Mouse (Mus musculus) kidney, adult 2 months (tissue): Measurements from ENCODE around the gene Gria3. TPM values are rescaled to one million over a fixed set of nuclear protein-coding genes. Genes with fewer than 3 reads are reported as not detected.
A peak's percentile ranks its signal among the peaks of the same experiment; 100 is the strongest.

Source experiments
- DNase-seq: peaks from one replicate; pipeline ENCODE4 v3.0.0; 2021
- H3K27ac ChIP-seq: fragments of 200-500 bp; 2 replicates; pipeline ENCODE4 v1.5.1; 2012; ENCODE audit warnings: low read depth, low read length, control low read depth, inconsistent platforms; ENCODE audit not compliant: insufficient read depth
- H3K27me3 ChIP-seq: fragments of 200-500 bp; replicated peaks from 2 replicates; pipeline ENCODE4 v1.6.1; 2012; ENCODE audit warnings: mild to moderate bottlenecking, moderate library complexity, low read length, inconsistent platforms; ENCODE audit not compliant: control insufficient read depth, insufficient read depth
- H3K36me3 ChIP-seq: fragments of 200-500 bp; 2 replicates; pipeline ENCODE4 v1.6.1; 2012; ENCODE audit warnings: mild to moderate bottlenecking, moderate library complexity, low read length, inconsistent platforms; ENCODE audit not compliant: control insufficient read depth, insufficient read depth
- H3K4me1 ChIP-seq: fragments of 200-500 bp; 2 replicates; pipeline ENCODE4 v1.6.1; 2011; ENCODE audit warnings: low read length; ENCODE audit not compliant: control insufficient read depth, insufficient read depth
- H3K4me3 ChIP-seq: fragments of 200-500 bp; 2 replicates; pipeline ENCODE4 v1.5.1; 2011; ENCODE audit warnings: mild to moderate bottlenecking, low read depth, low read length, control low read depth; ENCODE audit not compliant: insufficient read depth
- CTCF ChIP-seq: fragments of 200-500 bp; conservative IDR thresholded peaks from 2 replicates; pipeline ENCODE4 v1.5.1; 2011; ENCODE audit warnings: low read depth, mild to moderate bottlenecking, control low read depth, low read length, moderate library complexity, mixed read lengths; ENCODE audit not compliant: insufficient read depth, insufficient read length
- POLR2A ChIP-seq: fragments of 200-500 bp; IDR thresholded peaks from one replicate; pipeline ENCODE4 v1.6.1; 2011; ENCODE audit warnings: low read depth, low read length, control low read depth
- WGBS: fragments of 180-500 bp; shearing (Covaris S2); methylation state at CpG from one replicate; pipeline ENCODE4 v1.1.7; 2018; 5-methylcytosine and 5-hydroxymethylcytosine counted together
- polyA plus RNA-seq: library from polyadenylated mRNA; depleted of rRNA; stranded (reverse); fragments of >200 nt; gene quantifications from 2 replicates; pipeline ENCODE4 v1.2.3, GENCODE M21; 2012

The Gria3 gene
- polyA plus RNA-seq, 1 experiment = 4.3 TPM

- no peak for DNase-seq
- WGBS = 75% methylated on average over 4 of the region's 4 CpGs
- TF ChIP-seq POLR2A (no peak), CTCF (no peak)
- Histone ChIP-seq H3K4me3 (no peak overlapping the region), H3K27ac (no peak overlapping the region), H3K36me3 (no peaks in the 10 kb centered on the region), H3K4me1 (no peaks in the 10 kb centered on the region), H3K27me3 (no peaks in the 10 kb centered on the region)
Observed at GRCm38 (mm10) chrX:41496528-41496927, 95.9 kb downstream of the Gria3 start.

- Histone ChIP-seq H3K4me1 (no peaks in the 10 kb centered on the region), H3K36me3 (no peaks in the 10 kb centered on the region), H3K27ac (no peak overlapping the region), H3K4me3 (no peak overlapping the region), H3K27me3 (no peaks in the 10 kb centered on the region)
- 82% methylated on average over 3 of the region's 3 CpGs for WGBS
- TF ChIP-seq CTCF = no peak
- no peak for DNase-seq
Observed at GRCm38 (mm10) chrX:41505371-41505770, 104.7 kb downstream of the Gria3 start.

GRCm38 (mm10) chrX:41507959-41508358 lies 107.3 kb downstream of the Gria3 start:
- no peaks in the 10 kb centered on the region for H3K4me1 ChIP-seq
- H3K36me3 ChIP-seq = no peaks in the 10 kb centered on the region
- TF ChIP-seq CTCF (no peak), POLR2A (no peak)
- WGBS = 81% methylated on average over 1 of the region's 1 CpGs
- H3K4me3 ChIP-seq = no peak overlapping the region
- no peak overlapping the region for H3K27ac ChIP-seq
- H3K27me3 ChIP-seq = no peaks in the 10 kb centered on the region
- DNase-seq = no peak

GRCm38 (mm10) chrX:41514982-41515381 lies 114.3 kb downstream of the Gria3 start:
- Histone ChIP-seq H3K36me3 (no peaks in the 10 kb centered on the region), H3K27ac (no peak overlapping the region), H3K4me1 (no peaks in the 10 kb centered on the region), H3K27me3 (no peaks in the 10 kb centered on the region), H3K4me3 (no peak overlapping the region)
- TF ChIP-seq CTCF (no peak), POLR2A (no peak)
- WGBS = 47% methylated on average over 3 of the region's 3 CpGs
- no peak for DNase-seq

GRCm38 (mm10) chrX:41532511-41532910 lies 131.9 kb downstream of the Gria3 start:
- 76% methylated on average over 2 of the region's 2 CpGs for WGBS
- no peak for DNase-seq
- no peaks in the 10 kb centered on the region for H3K4me1 ChIP-seq

GRCm38 (mm10) chrX:41535886-41536285 lies 135.2 kb downstream of the Gria3 start:
- no peaks in the 10 kb centered on the region for H3K27me3 ChIP-seq
- no peak overlapping the region for H3K27ac ChIP-seq
- no peak for DNase-seq
- H3K36me3 ChIP-seq = no peaks in the 10 kb centered on the region
- TF ChIP-seq CTCF (no peak), POLR2A (no peak)
- H3K4me3 ChIP-seq = no peak overlapping the region
- WGBS = 86% methylated on average over 2 of the region's 2 CpGs
- no peaks in the 10 kb centered on the region for H3K4me1 ChIP-seq

More at GRCm38 (mm10) chrX:41532511-41532910, 131.9 kb downstream of the Gria3 start:
- TF ChIP-seq POLR2A (no peak), CTCF (no peak)
- Histone ChIP-seq H3K27me3 (no peaks in the 10 kb centered on the region), H3K4me3 (no peak overlapping the region), H3K27ac (no peak overlapping the region), H3K36me3 (no peaks in the 10 kb centered on the region)

GRCm38 (mm10) chrX:41562296-41563060 lies 161.8 kb downstream of the Gria3 start:
- Histone ChIP-seq H3K27me3 (no peaks in the 10 kb centered on the region), H3K4me3 (no peak overlapping the region), H3K4me1 (no peaks in the 10 kb centered on the region), H3K27ac (peak overlapping the region; percentile 86), H3K36me3 (no peaks in the 10 kb centered on the region)
- no peak for TF ChIP-seq POLR2A
- TF ChIP-seq CTCF = no peak
- peak; percentile 80 for DNase-seq
- 32% methylated on average over 6 of the region's 6 CpGs for WGBS

GRCm38 (mm10) chrX:41564898-41565297 lies 164.2 kb downstream of the Gria3 start:
- no peak for DNase-seq
- Histone ChIP-seq H3K4me1 (no peaks in the 10 kb centered on the region), H3K36me3 (no peaks in the 10 kb centered on the region), H3K27ac (no peak overlapping the region), H3K27me3 (no peaks in the 10 kb centered on the region), H3K4me3 (no peak overlapping the region)
- TF ChIP-seq POLR2A = no peak
- no peak for TF ChIP-seq CTCF
- 91% methylated on average over 2 of the region's 2 CpGs for WGBS
